Mouse (Mus musculus) olfactory bulb, adult 2 months (tissue): ENCODE measurements around the gene Bbs5.

ENCODE experiments used
- CTCF ChIP-seq: fragments of 200-500 bp; IDR thresholded peaks from 2 replicates; pipeline ENCODE4 v1.5.1; 2012; ENCODE audit warnings: low read depth, mild to moderate bottlenecking, low read length, moderate library complexity; ENCODE audit not compliant: insufficient read depth
- POLR2A ChIP-seq: fragments of 200-500 bp; IDR thresholded peaks from 2 replicates; pipeline ENCODE4 v1.6.1; 2012; ENCODE audit warnings: mild to moderate bottlenecking, low read depth, low read length, moderate library complexity; ENCODE audit not compliant: insufficient read depth

DNA sequence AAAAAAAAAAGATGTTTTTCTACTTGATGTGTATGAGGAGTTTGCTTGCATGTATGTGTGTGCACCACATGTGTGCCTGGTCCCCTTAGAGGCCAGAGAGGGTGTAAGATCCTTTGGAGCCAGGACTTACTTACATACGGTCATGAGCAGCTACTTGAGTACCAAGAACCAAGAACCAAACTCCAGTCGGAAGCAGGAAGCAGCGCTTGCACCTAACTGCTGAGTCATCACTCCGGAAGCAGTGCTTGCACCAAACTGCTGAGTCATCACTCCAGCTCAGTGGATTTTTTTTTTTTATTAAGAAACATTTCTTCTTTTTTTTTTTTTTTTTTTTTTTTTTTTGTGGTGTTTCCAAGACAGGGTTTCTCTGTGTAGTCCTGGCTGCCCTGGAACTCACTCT is 33.7 kb upstream of the Bbs5 start:
- TF ChIP-seq POLR2A (no peak), CTCF (no peak)
